Mouse (Mus musculus): ENCODE measurements around the gene Calhm5. TPM values are rescaled to one million over a fixed set of nuclear protein-coding genes. Genes with fewer than 3 reads are reported as not detected.

Calhm5 gene
- total RNA-seq, 2 experiments from 2014 or later: 0.78 to 1.0 TPM

DNA sequence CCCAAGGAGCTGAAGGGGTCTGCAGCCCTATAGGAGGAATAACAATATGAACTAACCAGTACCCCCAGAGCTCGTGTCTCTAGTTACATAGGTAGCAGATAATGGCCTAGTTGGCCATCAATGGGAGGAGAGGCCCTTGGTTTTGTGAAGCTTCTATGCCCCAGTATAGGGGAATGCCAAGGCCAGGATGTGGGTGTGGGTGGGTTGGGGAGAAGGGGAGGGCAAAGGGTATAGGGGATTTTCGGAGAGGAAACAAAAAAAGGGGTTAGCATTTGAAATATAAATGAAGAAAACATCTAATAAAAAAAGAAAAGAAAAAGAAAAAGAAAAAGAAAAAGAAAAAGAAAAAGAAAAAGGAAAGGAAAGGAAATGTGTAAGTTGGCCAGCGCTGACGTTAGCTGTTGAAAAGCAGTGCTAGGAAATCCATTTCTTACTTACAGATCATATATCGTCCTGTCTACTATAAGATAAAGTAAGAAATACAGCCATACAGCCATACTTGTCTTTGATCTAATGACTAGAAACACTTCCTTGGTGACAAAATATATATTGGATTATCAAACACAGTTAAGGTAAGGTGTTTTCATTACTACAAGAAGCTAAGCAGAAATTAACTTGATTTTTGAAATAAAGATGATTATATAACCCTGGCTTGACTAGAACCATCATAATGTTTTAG is 21.7 kb downstream of the Calhm5 start:
- DNase-seq (ENCODE audit: low spot score in 2 of 2): no peak

GRCm38 (mm10) chr10:34071650-34072049 is 24.7 kb downstream of the Calhm5 start:
- no peak for DNase-seq (ENCODE audit: low spot score in 2 of 2)

DNA sequence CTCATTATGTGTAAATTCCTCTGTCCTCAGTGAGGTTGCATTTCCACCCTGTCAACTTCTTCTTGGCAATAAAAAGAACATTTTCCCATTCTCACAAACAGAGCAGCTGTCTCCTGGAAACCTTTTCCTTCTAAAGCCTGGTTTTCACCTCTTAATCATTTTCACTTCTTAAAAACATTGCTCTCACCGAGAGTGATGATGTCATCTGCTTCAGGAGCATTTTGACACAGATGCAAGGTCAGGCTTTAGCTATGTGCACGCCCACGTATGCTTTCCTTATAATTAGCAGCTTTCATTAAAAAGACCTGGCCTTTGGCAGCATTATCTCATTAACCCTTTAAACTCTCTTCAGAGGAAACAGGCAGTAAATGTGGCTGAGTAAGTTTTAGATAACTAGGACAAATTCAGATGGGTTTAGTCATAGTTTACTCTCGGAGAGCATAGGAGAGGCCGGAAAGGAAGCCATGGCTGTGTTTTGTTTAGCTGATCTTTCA is 25.3 kb downstream of the Calhm5 start:
- no peak for DNase-seq (ENCODE audit: low spot score in 2 of 2)

- no peak for DNase-seq (ENCODE audit: low spot score in 2 of 2)
These were observed 26.7 kb downstream of the Calhm5 start for GRCm38 (mm10) chr10:34069606-34070005.

GRCm38 (mm10) chr10:34066591-34066990 is 29.7 kb downstream of the Calhm5 start:
- DNase-seq (ENCODE audit: low spot score in 2 of 2): no peak

GRCm38 (mm10) chr10:34053987-34054386 is 42.3 kb downstream of the Calhm5 start:
- no peak for DNase-seq (ENCODE audit: low spot score in 2 of 2)

- DNase-seq (ENCODE audit: low spot score in 2 of 2): no peak
These were observed 52.1 kb downstream of the Calhm5 start, which contains the start of gene Calhm4 for GRCm38 (mm10) chr10:34044210-34044609. Gene Calhm4 (minus strand): TSS chr10:34044310.

Other genes starting within 250 kb of the Calhm5 start
- gene Sult3a1, start 238.8 kb downstream of the Calhm5 start, total RNA-seq (2021): not detected
- gene Rsph4a, start 191.4 kb downstream of the Calhm5 start, total RNA-seq (2021): not detected
- gene Zup1, start 145.2 kb downstream of the Calhm5 start, total RNA-seq (2021): 10 to 100 TPM; 10.3 to 13.4 TPM
- gene Rwdd1, start 76.9 kb downstream of the Calhm5 start, total RNA-seq (2021): 10 to 100 TPM; 92.3 to 95.6 TPM
- not detected for gene Trappc3l, start 58.9 kb downstream of the Calhm5 start, total RNA-seq (2021)
- gene Calhm4, start 52.2 kb downstream of the Calhm5 start, total RNA-seq (2021): not detected
- gene Calhm6, start 31.5 kb upstream of the Calhm5 start, total RNA-seq (2021): under 1 TPM; 0.34 TPM
- 10 to 100 TPM; 25.0 to 27.0 TPM for gene Dse, start 111.2 kb upstream of the Calhm5 start, total RNA-seq (2021)
- gene Tspyl1, start 185.7 kb upstream of the Calhm5 start, total RNA-seq (2021): 10 to 100 TPM; 49.7 to 51.0 TPM
- 1 to 10 TPM; 2.3 to 2.8 TPM for gene Tspyl4, start 200.9 kb upstream of the Calhm5 start, total RNA-seq (2021)

Measured in gastrocnemius, postnatal 4 days (tissue).